ENCODE assay signal across 8 mouse cellular contexts in the genomic region with DNA sequence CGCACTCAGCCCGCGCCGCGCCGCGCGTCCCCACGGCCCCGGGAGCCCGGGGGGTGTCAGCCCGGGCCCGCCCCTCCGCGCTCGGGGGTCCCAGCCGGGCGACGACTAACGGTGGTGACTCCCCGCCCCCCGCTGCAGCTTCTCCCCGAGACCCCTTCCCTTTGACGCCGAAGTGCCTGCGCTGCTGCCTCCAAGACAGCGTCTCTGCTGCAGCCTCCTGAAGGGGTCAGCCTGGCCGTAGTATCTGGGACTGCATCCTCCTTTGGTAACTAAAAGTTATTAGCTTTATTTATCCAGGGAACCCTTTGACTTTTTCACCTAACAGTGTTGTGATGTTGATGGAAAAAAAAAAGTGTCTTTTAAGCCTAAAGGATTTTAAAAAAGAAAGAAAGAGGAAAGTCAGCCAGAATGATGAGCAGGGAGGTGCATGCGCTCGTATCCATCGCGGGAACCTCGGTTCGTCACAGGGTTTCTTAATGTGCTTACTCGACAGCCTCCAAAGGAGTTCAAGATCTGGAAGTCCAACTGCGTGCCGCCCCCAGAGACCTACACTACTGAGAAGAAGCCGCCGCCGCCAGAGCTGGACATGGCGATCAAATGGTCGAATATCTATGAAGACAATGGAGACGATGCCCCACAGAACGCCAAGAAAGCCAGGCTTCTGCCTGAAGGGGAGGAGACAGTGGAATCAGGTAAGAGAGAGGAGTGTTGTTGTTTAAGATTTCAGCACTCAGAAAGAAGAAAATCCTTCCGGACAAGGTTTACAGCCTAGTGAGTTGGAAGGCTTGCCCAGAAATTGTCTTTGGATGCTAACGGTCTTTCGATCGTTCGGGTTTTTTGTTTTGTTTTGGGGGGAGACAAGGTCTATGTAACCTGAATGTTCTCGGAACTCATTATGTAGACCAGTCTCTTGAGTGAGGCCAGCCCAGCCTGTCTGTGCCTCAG. TPM values are rescaled to one million over a fixed set of nuclear protein-coding genes. Genes with fewer than 3 reads are reported as not detected.
DNase-seq lines count a peak whose midpoint lies in the region; ATAC-seq and TF ChIP-seq lines count a peak whose summit lies in the region.

No protein-coding gene starts in this region.

- TF ChIP-seq EP300 in heart, postnatal 0 days (IDR thresholded peaks at IDR 0.05; ENCODE audit: low read depth) = no peak

- no peaks in the 10 kb centered on the region for H3K9me3 ChIP-seq in erythroblast, embryonic 14.5 days (ENCODE audit: control insufficient read depth, low read length)
- H3K9me3 ChIP-seq in heart, postnatal 0 days (replicated peaks; ENCODE audit: control insufficient read depth, low read length) = no peaks in the 10 kb centered on the region
- no peaks in the 10 kb centered on the region for H3K9me3 ChIP-seq in liver, embryonic 11.5 days (ENCODE audit: control insufficient read depth, low read length)

- no peak for ATAC-seq in erythroblast, adult 5-6 weeks (replicated peaks; ENCODE audit: low FRiP score, poor library complexity, severe bottlenecking)
- 0 out of 2 replicates have a peak, but pooled peaks have one; percentile 25 for ATAC-seq in heart, postnatal 0 days (ENCODE audit: insufficient read depth, low read depth)
- no peak for ATAC-seq in liver, embryonic 11.5 days (replicated peaks; ENCODE audit: low FRiP score)
- ATAC-seq in megakaryocyte progenitor cell, adult 5-6 weeks (replicated peaks; ENCODE audit: poor library complexity) = no peak

- H3K9ac ChIP-seq in heart, postnatal 0 days (replicated peaks; ENCODE audit: low read depth, low read length) = peak overlapping the region; percentile 98
- H3K9ac ChIP-seq in liver, embryonic 11.5 days (ENCODE audit: low read depth, low read length) = peak overlapping the region; percentile 75

- peak overlapping the region; percentile 99 for H3K4me2 ChIP-seq in heart, postnatal 0 days (ENCODE audit: low read depth, low read length)
- peak overlapping the region; percentile 86 for H3K4me2 ChIP-seq in liver, embryonic 11.5 days

- H3K36me3 ChIP-seq in erythroblast, embryonic 14.5 days (ENCODE audit: control insufficient read depth) = peaks cover 37% of the 10 kb centered on the region
- peaks cover 34% of the 10 kb centered on the region for H3K36me3 ChIP-seq in heart, postnatal 0 days (replicated peaks; ENCODE audit: control insufficient read depth, insufficient read depth, low read length)
- H3K36me3 ChIP-seq in liver, embryonic 11.5 days (ENCODE audit: control insufficient read depth, insufficient read depth, low read length) = peaks cover 6% of the 10 kb centered on the region; the same call in 1 of the 2 replicates
- peaks cover 11% of the 10 kb centered on the region for H3K36me3 ChIP-seq in splenic B cell, adult 2 months (ENCODE audit: control insufficient read depth, insufficient read depth, low read length, poor library complexity, severe bottlenecking)

- no peak; the same call in 1 of the 2 replicates for TF ChIP-seq CTCF in heart, postnatal 0 days (IDR thresholded peaks at IDR 0.05; ENCODE audit: low read depth)

- peak overlapping the region; percentile 80 for H3K27ac ChIP-seq in heart, postnatal 0 days (ENCODE audit: low read depth)
- H3K27ac ChIP-seq in liver, embryonic 11.5 days (ENCODE audit: low read depth, low read length) = no peak overlapping the region

- 18% methylated on average over 44 of the region's 50 CpGs for WGBS in heart, postnatal 0 days
- WGBS in liver, embryonic 11.5 days = 17% methylated on average over 48 of the region's 50 CpGs

- peaks cover 40% of the 10 kb centered on the region for H3K4me1 ChIP-seq in erythroblast, embryonic 14.5 days (ENCODE audit: control insufficient read depth)
- peaks cover 17% of the 10 kb centered on the region for H3K4me1 ChIP-seq in heart, postnatal 0 days (ENCODE audit: control insufficient read depth, insufficient read depth)
- peaks cover 18% of the 10 kb centered on the region for H3K4me1 ChIP-seq in liver, embryonic 11.5 days (replicated peaks; ENCODE audit: control insufficient read depth, insufficient read depth, low read length)

- DNase-seq in thymus, postnatal 10 days (ENCODE audit: low spot score in 2 of 2) = peak; percentile 20 to 28
- no peak for DNase-seq in thymus, postnatal 0 days (ENCODE audit: low spot score)
- DNase-seq in heart, postnatal 0 days (ENCODE audit: low spot score) = peak; percentile 3
- no peak for DNase-seq in liver, embryonic 11.5 days (ENCODE audit: low spot score)
- peak; percentile 29 for DNase-seq in splenic B cell, adult 2 months (ENCODE audit: low read depth, low spot score)

- no peaks in the 10 kb centered on the region for H3K27me3 ChIP-seq in erythroblast, embryonic 14.5 days (ENCODE audit: control insufficient read depth)
- no peaks in the 10 kb centered on the region for H3K27me3 ChIP-seq in heart, postnatal 0 days (ENCODE audit: control insufficient read depth, insufficient read depth, low read length)
- no peaks in the 10 kb centered on the region for H3K27me3 ChIP-seq in liver, embryonic 11.5 days (replicated peaks; ENCODE audit: control insufficient read depth, insufficient read depth, low read length)
- no peaks in the 10 kb centered on the region for H3K27me3 ChIP-seq in splenic B cell, adult 2 months (ENCODE audit: control insufficient read depth, insufficient read depth, low read length, poor library complexity, severe bottlenecking)

- H3K4me3 ChIP-seq in erythroblast, embryonic 14.5 days (replicated peaks) = peak overlapping the region; percentile 97
- H3K4me3 ChIP-seq in heart, postnatal 0 days (ENCODE audit: low read depth, low read length) = peak overlapping the region; percentile 98
- peak overlapping the region; percentile 87 for H3K4me3 ChIP-seq in liver, embryonic 11.5 days (ENCODE audit: low read depth, low read length)

RNA-seq across cellular contexts. Expression of a gene that starts 0.9 kb away (rescaled TPM):
- 2.8 and 3.2 TPM in 2 replicates for polyA plus RNA-seq in erythroblast, embryonic 14.5 days (2012)
- total RNA-seq in erythroblast, adult 5-6 weeks (2015; ENCODE audit: low replicate concordance) = 20.1 and 46.9 TPM in 2 replicates
- total RNA-seq in erythroblast, adult 5-6 weeks (2017; ENCODE audit: low replicate concordance) = 11.8 and 14.6 TPM in 2 replicates
- polyA plus RNA-seq in thymus, postnatal 0 days (2015; fragmentation: Nextera tagmentation; extraction: Ambion mirVana) = 42.1 and 42.2 TPM in 2 replicates
- total RNA-seq in heart, postnatal 0 days (2014; rRNA removed; ENCODE audit: low replicate concordance) = 9.1 and 12.3 TPM in 2 replicates
- polyA plus RNA-seq in heart, postnatal 0 days (2015; fragmentation: Nextera tagmentation; extraction: Ambion mirVana) = 35.9 and 37.6 TPM in 2 replicates
- polyA plus RNA-seq in liver, embryonic 11.5 days (2014; fragmentation: Nextera tagmentation; extraction: Ambion mirVana) = 37.4 and 39.6 TPM in 2 replicates
- 25.3 and 42.3 TPM in 2 replicates for total RNA-seq in megakaryocyte progenitor cell, adult 5-6 weeks (2015)
- total RNA-seq in megakaryocyte progenitor cell, adult 5-6 weeks (2017) = 13.3 and 14.0 TPM in 2 replicates

RNA-seq across cellular contexts. Expression of a gene that starts 16.1 kb away (rescaled TPM):
- 1.1 and 1.2 TPM in 2 replicates for polyA plus RNA-seq in erythroblast, embryonic 14.5 days (2012)
- 7.7 and 13.4 TPM in 2 replicates for total RNA-seq in erythroblast, adult 5-6 weeks (2015; ENCODE audit: low replicate concordance)
- 18.0 and 19.2 TPM in 2 replicates for total RNA-seq in erythroblast, adult 5-6 weeks (2017; ENCODE audit: low replicate concordance)
- 82.5 and 88.6 TPM in 2 replicates for polyA plus RNA-seq in thymus, postnatal 0 days (2015; fragmentation: Nextera tagmentation; extraction: Ambion mirVana)
- 16.1 and 48.3 TPM in 2 replicates for total RNA-seq in heart, postnatal 0 days (2014; rRNA removed; ENCODE audit: low replicate concordance)
- 32.7 and 35.1 TPM in 2 replicates for polyA plus RNA-seq in heart, postnatal 0 days (2015; fragmentation: Nextera tagmentation; extraction: Ambion mirVana)
- 36.5 and 39.1 TPM in 2 replicates for polyA plus RNA-seq in liver, embryonic 11.5 days (2014; fragmentation: Nextera tagmentation; extraction: Ambion mirVana)
- 41.2 and 43.6 TPM in 2 replicates for total RNA-seq in megakaryocyte progenitor cell, adult 5-6 weeks (2015)
- 33.8 and 39.0 TPM in 2 replicates for total RNA-seq in megakaryocyte progenitor cell, adult 5-6 weeks (2017)

RNA-seq across cellular contexts. Expression of a gene that starts 49.0 kb away (rescaled TPM):
- polyA plus RNA-seq in erythroblast, embryonic 14.5 days (2012) = not detected in 2 replicates
- total RNA-seq in erythroblast, adult 5-6 weeks (2015; ENCODE audit: low replicate concordance) = 0.63 and 1.3 TPM in 2 replicates
- 0.60 and 1.3 TPM in 2 replicates for total RNA-seq in erythroblast, adult 5-6 weeks (2017; ENCODE audit: low replicate concordance)
- 0.54 and 0.61 TPM in 2 replicates for polyA plus RNA-seq in thymus, postnatal 0 days (2015; fragmentation: Nextera tagmentation; extraction: Ambion mirVana)
- 42.0 and 47.1 TPM in 2 replicates for total RNA-seq in heart, postnatal 0 days (2014; rRNA removed; ENCODE audit: low replicate concordance)
- 10.1 and 10.5 TPM in 2 replicates for polyA plus RNA-seq in heart, postnatal 0 days (2015; fragmentation: Nextera tagmentation; extraction: Ambion mirVana)
- 1.7 and 2.1 TPM in 2 replicates for polyA plus RNA-seq in liver, embryonic 11.5 days (2014; fragmentation: Nextera tagmentation; extraction: Ambion mirVana)
- total RNA-seq in megakaryocyte progenitor cell, adult 5-6 weeks (2015) = 3.7 and 4.9 TPM in 2 replicates
- total RNA-seq in megakaryocyte progenitor cell, adult 5-6 weeks (2017) = 3.2 and 5.0 TPM in 2 replicates

Comparison
In these comparisons a context has a peak if more than half of its experiments do, and no peak if none do; other contexts are left out.
1. DNase-seq: peak in thymus, postnatal 10 days (2 of 2), heart, postnatal 0 days (single experiment) and splenic B cell, adult 2 months (single experiment); none in thymus, postnatal 0 days (single experiment) and liver, embryonic 11.5 days (single experiment).
2. RNA of a gene that starts 16.1 kb away (polyA plus RNA-seq): 82.5 to 88.6 TPM in thymus, postnatal 0 days, 36.5 to 39.1 TPM in liver, embryonic 11.5 days and 32.7 to 35.1 TPM in heart, postnatal 0 days; 1.1 to 1.2 TPM in erythroblast, embryonic 14.5 days; every median in the first group is over 10 times any median in the second.
3. Peak in every context shown above with its lines, with median percentiles within 50 percentile points of each other: H3K4me3 ChIP-seq.